Mouse (Mus musculus): ENCODE measurements around the gene Mrrf.

Gene Mrrf

GRCm38 (mm10) chr2:36201756-36202610 lies 65.8 kb downstream of the Mrrf start:
- DNase-seq (ENCODE audit: low spot score): no peak

GRCm38 (mm10) chr2:36202611-36202880 lies 66.4 kb downstream of the Mrrf start:
- DNase-seq (ENCODE audit: low spot score): no peak

GRCm38 (mm10) chr2:36203011-36203825 lies 67.0 kb downstream of the Mrrf start:
- DNase-seq (ENCODE audit: low spot score): no peak

- no peak for DNase-seq (ENCODE audit: low spot score)
Observed at GRCm38 (mm10) chr2:36204595-36204994, 68.4 kb downstream of the Mrrf start.

GRCm38 (mm10) chr2:36207071-36207470 lies 70.9 kb downstream of the Mrrf start:
- DNase-seq (ENCODE audit: low spot score): no peak

GRCm38 (mm10) chr2:36210796-36211195 lies 74.6 kb downstream of the Mrrf start:
- no peak for DNase-seq (ENCODE audit: low spot score)

GRCm38 (mm10) chr2:36211785-36212184 lies 75.6 kb downstream of the Mrrf start:
- no peak for DNase-seq (ENCODE audit: low spot score)

GRCm38 (mm10) chr2:36213108-36213507 lies 76.9 kb downstream of the Mrrf start:
- no peak for DNase-seq (ENCODE audit: low spot score)

GRCm38 (mm10) chr2:36214023-36214422 lies 77.8 kb downstream of the Mrrf start:
- DNase-seq (ENCODE audit: low spot score): peak; percentile 96

GRCm38 (mm10) chr2:36214425-36214824 lies 78.2 kb downstream of the Mrrf start:
- DNase-seq (ENCODE audit: low spot score): peak; percentile 64

GRCm38 (mm10) chr2:36215203-36215739 lies 79.1 kb downstream of the Mrrf start:
- DNase-seq (ENCODE audit: low spot score): no peak

GRCm38 (mm10) chr2:36216546-36216945 lies 80.4 kb downstream of the Mrrf start:
- no peak for DNase-seq (ENCODE audit: low spot score)

- no peak for DNase-seq (ENCODE audit: low spot score)
Observed at GRCm38 (mm10) chr2:36216953-36217573, 80.9 kb downstream of the Mrrf start.

- no peak for DNase-seq (ENCODE audit: low spot score)
Observed at GRCm38 (mm10) chr2:36217692-36218233, 81.6 kb downstream of the Mrrf start.

GRCm38 (mm10) chr2:36220106-36220505 lies 83.9 kb downstream of the Mrrf start:
- no peak for DNase-seq (ENCODE audit: low spot score)

- DNase-seq (ENCODE audit: low spot score): peak; percentile 47
Observed at GRCm38 (mm10) chr2:36220891-36221290, 84.7 kb downstream of the Mrrf start.

- peak; percentile 34 for DNase-seq (ENCODE audit: low spot score)
Observed at GRCm38 (mm10) chr2:36222168-36222848, 86.1 kb downstream of the Mrrf start.

GRCm38 (mm10) chr2:36223436-36223835 lies 87.2 kb downstream of the Mrrf start:
- no peak for DNase-seq (ENCODE audit: low spot score)

- no peak for DNase-seq (ENCODE audit: low spot score)
Observed at GRCm38 (mm10) chr2:36224153-36224552, 88.0 kb downstream of the Mrrf start.

- peak; percentile 57 for DNase-seq (ENCODE audit: low spot score)
Observed at GRCm38 (mm10) chr2:36224599-36224998, 88.4 kb downstream of the Mrrf start.

- DNase-seq (ENCODE audit: low spot score): peak; percentile 55
Observed at GRCm38 (mm10) chr2:36230366-36230765, 94.2 kb downstream of the Mrrf start, which contains the start of gene Ptgs1. Gene Ptgs1, plus strand, starts transcription at chr2:36230426.

GRCm38 (mm10) chr2:36230967-36231366 lies 94.8 kb downstream of the Mrrf start:
- DNase-seq (ENCODE audit: low spot score): no peak

Measured in adipocyte (in vitro differentiated cells).